Mouse (Mus musculus) embryonic fibroblast, embryonic 13.5 days (primary cell): ENCODE results near the gene Gtdc1. TPM values are rescaled to one million over a fixed set of nuclear protein-coding genes. Genes with fewer than 3 reads are reported as not detected.

Source experiments
- H3K27ac ChIP-seq: 2 replicates; pipeline ENCODE4 v1.5.1; 2012; ENCODE audit warnings: low read length, control low read depth, inconsistent platforms; ENCODE audit not compliant: insufficient read depth
- H3K4me1 ChIP-seq: 2 replicates; pipeline ENCODE4 v1.6.1; 2011; ENCODE audit warnings: low read length; ENCODE audit not compliant: control insufficient read depth, insufficient read depth
- H3K4me3 ChIP-seq: 2 replicates; pipeline ENCODE4 v1.5.1; 2011; ENCODE audit warnings: mild to moderate bottlenecking, control low read depth, low read length; ENCODE audit not compliant: insufficient read depth
- CTCF ChIP-seq: IDR thresholded peaks from 2 replicates; pipeline ENCODE4 v1.5.1; 2011; ENCODE audit warnings: mild to moderate bottlenecking, control low read depth, low read length, moderate library complexity, borderline replicate concordance; ENCODE audit not compliant: insufficient read depth
- POLR2A ChIP-seq: IDR thresholded peaks from 2 replicates; pipeline ENCODE4 v1.6.1; 2011; ENCODE audit warnings: low read depth, mild to moderate bottlenecking, control low read depth, low read length, moderate library complexity
- polyA plus RNA-seq: library from polyadenylated mRNA; stranded (reverse); fragments of >200 nt; gene quantifications from 2 replicates; pipeline ENCODE4 v1.2.4, GENCODE M21; 2011; ENCODE audit warnings: low read depth; ENCODE audit not compliant: missing spikeins, insufficient read length

Gtdc1 gene
- polyA plus RNA-seq, 1 experiment = 28.9 TPM

DNA sequence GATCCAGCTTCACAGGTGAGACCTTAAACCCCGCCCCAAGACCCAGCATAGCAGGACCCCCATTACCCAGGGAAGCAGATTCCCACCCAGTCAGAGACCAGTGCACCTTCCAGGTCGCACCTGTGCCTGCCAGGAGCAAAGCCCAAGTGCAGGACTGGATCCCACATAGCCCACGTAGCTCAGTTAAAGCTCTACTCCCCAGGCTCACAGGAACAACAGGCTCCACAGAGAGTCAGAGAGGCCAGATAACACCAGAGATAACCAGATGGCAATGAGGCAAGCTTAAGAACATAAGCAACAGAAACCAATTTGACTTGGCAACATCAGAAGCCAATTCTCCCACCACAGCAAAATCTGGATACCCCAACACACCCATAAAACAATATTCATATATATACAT is 113.7 kb downstream of the Gtdc1 start:
- H3K27ac ChIP-seq = no peak overlapping the region
- H3K4me1 ChIP-seq = peaks cover under 1% of the 10 kb centered on the region
- H3K4me3 ChIP-seq = no peak overlapping the region
- TF ChIP-seq POLR2A (no peak), CTCF (no peak)

DNA sequence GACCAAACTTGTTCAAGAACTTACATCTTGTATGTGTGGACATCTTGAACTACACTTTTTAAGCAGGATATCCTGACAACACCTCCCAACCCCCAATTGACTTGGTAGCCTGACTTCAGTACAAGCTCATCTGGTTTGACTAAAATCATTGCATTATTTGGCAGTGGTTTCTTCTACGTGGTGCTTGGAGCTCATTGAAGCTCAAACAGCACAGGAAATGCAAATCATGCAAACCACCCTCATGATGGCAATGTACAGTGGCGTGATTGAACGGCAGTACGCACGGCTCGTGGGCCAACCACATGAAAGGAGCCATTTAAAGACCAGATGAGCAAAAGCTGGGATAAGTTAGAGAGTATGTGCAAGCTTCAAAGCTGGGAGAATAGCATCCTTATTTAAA is 123.0 kb downstream of the Gtdc1 start:
- no peaks in the 10 kb centered on the region for H3K4me1 ChIP-seq
- no peak overlapping the region for H3K4me3 ChIP-seq
- no peak overlapping the region for H3K27ac ChIP-seq
- TF ChIP-seq POLR2A (no peak), CTCF (no peak)

DNA sequence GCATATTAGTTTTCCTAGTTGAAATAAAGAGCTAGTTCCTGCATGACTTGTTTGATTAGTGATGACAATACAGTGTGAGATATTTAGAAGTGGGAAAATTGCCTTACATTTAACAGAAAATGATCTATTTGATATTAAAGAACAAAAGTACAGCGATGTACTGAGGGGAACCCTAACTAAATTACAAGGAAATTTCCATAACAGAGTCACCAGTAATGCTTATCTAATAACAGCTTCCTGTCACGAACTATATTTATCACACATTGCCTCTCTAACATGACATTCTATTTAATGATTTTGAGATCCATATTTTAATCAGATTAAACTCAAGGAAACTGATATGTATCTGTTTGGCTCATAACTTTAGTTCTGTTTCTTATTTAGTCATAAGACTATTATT is 126.1 kb downstream of the Gtdc1 start:
- H3K27ac ChIP-seq = no peak overlapping the region
- TF ChIP-seq CTCF (no peak), POLR2A (no peak)
- no peaks in the 10 kb centered on the region for H3K4me1 ChIP-seq
- H3K4me3 ChIP-seq = no peak overlapping the region

DNA sequence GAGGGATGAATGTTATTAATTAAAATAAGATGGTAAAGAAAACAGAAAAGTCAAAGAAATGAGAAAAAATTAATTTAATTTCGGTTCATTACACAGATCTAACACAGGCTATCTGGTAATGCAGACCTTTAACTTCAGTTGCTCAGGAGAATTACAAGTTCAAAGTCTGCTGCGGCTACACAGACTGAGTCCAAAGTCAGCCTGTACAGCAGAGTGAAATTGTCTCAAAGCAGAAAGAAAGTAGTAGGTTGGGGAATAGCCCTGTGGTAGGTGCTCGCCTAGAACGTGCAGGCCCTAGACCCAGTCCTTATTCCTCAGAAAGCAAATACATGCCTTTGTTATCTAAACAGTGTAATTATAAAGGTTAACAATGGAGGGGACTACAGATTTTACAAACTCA is 135.6 kb downstream of the Gtdc1 start:
- TF ChIP-seq POLR2A (no peak), CTCF (no peak)
- Histone ChIP-seq H3K4me3 (no peak overlapping the region), H3K27ac (no peak overlapping the region), H3K4me1 (no peaks in the 10 kb centered on the region)

DNA sequence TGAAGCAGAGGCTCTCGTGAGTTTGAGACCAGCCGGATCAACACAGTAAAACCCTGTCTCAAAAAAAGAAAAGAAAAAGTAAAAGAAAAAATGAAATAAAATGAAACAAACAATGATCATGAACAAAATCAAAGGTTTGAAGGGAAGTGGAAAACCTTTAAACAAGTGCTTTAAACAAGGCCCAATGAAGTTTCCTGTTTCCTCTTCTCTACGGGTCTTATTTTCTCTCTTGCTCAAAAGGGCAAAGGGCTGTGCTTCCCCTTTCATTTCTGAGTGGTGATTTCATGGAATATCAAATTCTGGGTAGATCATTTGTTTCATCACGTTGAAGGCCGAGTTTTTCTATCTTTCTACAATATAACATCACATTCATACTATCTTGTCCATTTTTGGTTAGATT is 136.3 kb downstream of the Gtdc1 start:
- no peak overlapping the region for H3K4me3 ChIP-seq
- H3K4me1 ChIP-seq = no peaks in the 10 kb centered on the region
- no peak overlapping the region for H3K27ac ChIP-seq
- TF ChIP-seq CTCF (no peak), POLR2A (no peak)

DNA sequence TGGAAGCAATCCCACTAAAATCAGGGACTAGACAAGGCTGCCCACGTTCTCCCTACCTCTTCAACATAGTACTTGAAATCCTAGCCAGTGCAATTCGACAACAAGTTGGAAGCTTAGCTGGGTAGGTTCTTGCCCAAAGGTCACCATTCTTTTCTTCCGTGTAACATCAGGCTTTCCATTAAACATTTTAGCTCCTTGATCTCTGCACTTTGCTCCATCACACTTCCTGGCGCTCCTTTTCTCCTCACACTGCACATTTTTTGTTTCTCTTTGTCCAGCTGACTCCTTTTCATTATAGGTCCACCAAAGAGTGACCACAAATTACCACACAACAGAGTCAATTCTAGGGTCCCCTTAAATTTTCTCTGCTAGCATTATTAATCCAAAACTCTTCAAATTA is 144.7 kb downstream of the Gtdc1 start:
- Histone ChIP-seq H3K4me3 (no peak overlapping the region), H3K27ac (no peak overlapping the region), H3K4me1 (no peaks in the 10 kb centered on the region)
- TF ChIP-seq POLR2A = no peak
- TF ChIP-seq CTCF = no peak

DNA sequence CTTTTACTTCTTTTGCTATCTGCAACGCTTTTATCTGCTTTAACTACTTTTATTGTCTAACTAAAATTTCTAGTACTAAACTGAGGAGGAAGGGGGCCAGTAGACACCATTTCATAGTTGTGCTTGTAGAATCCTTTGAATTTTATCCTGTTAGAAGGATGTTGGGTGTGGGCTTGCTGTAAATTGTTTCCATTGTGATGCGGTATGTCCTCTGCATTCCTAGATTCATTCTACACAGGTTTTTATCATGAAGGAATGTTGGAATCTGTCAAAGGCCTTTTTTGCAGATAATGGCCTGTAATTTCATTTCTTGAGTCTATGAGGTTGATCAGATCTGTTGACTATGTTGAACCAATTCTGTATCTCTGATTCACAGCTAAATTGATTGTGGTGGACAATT is 146.5 kb downstream of the Gtdc1 start:
- no peak for TF ChIP-seq POLR2A
- no peak for TF ChIP-seq CTCF

DNA sequence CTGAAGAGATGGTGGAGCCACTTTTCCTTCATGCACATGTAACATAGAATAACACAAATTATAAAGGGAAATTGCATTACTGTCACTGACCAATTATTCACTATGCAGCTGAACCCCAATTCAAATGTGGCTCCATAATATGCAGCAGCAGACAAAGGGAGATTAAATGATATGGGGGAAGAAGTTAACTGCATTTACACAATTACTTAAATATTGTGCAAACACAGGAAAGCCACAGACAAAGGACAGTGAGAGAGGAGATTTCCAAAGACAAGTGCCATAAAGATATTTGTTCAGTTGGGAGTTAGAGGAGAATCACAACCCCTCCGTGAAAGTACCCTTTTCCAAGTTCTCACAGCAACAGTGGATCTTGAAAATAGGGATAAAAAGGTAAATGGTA is 163.6 kb downstream of the Gtdc1 start:
- H3K4me3 ChIP-seq = no peak overlapping the region
- no peaks in the 10 kb centered on the region for H3K4me1 ChIP-seq
- H3K27ac ChIP-seq = no peak overlapping the region
- TF ChIP-seq POLR2A = no peak
- no peak for TF ChIP-seq CTCF

More for the DNA sequence above, 146.5 kb downstream of the Gtdc1 start:
- H3K27ac ChIP-seq = no peak overlapping the region
- H3K4me1 ChIP-seq = no peaks in the 10 kb centered on the region
- no peak overlapping the region for H3K4me3 ChIP-seq

DNA sequence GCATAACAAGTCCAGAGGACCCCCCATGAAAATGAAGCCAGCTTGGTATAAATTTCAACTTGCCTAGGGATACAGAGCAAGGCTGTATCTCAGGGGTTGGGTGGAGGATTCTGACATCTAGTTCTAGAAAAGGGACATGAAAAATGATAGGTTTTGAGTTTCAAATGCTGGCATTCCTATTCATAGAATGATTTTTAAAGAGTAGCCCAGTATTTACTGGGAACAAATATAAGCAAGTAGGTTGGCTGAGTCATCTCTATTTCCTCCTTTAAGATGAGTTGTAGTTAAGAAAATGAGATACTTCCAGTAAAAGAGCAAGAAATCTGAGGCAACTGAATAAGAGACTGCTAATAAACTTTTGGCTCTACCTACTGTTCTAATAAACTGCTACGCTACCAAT is 190.8 kb downstream of the Gtdc1 start:
- H3K4me1 ChIP-seq = peaks cover 3% of the 10 kb centered on the region; the same call in 1 of the 2 replicates
- TF ChIP-seq CTCF (no peak), POLR2A (no peak)
- H3K27ac ChIP-seq = no peak overlapping the region
- no peak overlapping the region for H3K4me3 ChIP-seq

DNA sequence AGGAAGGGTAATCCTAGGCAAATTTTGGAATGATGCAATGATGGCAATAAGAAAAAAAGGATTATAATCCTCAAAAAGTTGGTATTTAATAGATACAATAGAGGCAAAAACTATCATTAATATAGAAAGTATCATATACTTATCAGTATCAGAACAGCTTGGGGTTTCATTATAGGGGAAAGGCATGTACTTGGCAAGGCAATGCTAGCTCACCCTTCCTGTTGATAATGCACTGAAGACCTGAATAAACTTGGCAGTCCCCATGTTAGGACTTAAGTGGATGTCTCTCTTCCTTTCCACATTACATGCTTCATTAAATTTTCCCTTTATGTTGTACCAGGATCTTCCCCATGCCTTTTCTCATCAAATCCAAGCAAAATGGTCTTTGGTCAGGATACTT is 206.0 kb downstream of the Gtdc1 start:
- TF ChIP-seq POLR2A (no peak), CTCF (no peak)
- no peak overlapping the region for H3K4me3 ChIP-seq
- H3K27ac ChIP-seq = no peak overlapping the region
- no peaks in the 10 kb centered on the region for H3K4me1 ChIP-seq
